Mouse (Mus musculus) central nervous system, embryonic 11.5 days (tissue): ENCODE results near the gene Tceal8. TPM values are rescaled to one million over a fixed set of nuclear protein-coding genes. Genes with fewer than 3 reads are reported as not detected.

Source experiments
- polyA plus RNA-seq: library from polyadenylated mRNA; depleted of rRNA; stranded (reverse); fragments of >200 nt; gene quantifications from 2 replicates; pipeline ENCODE4 v1.2.3, GENCODE M21; 2012; rRNA removed

The Tceal8 gene
- 150 and 169 TPM in 2 replicates for polyA plus RNA-seq

GRCm38 (mm10) chrX:136172118-136172551 is at the start of gene Tceal8:
Gene Tceal8, minus strand, starts transcription at chrX:136172342.

GRCm38 (mm10) chrX:136214729-136215677 is 42.9 kb upstream of the Tceal8 start, which contains the start of the genes Tceal7 and Bex1:
Gene Tceal7, plus strand, starts transcription at chrX:136214779.
Gene Bex1, minus strand, starts transcription at chrX:136215513.

GRCm38 (mm10) chrX:136203664-136204066 is 31.5 kb upstream of the Tceal8 start, which contains the start of gene Tceal5:
Gene Tceal5, minus strand, starts transcription at chrX:136203876.

GRCm38 (mm10) chrX:136138827-136139639 is 33.1 kb downstream of the Tceal8 start, which contains the start of gene Bex4:
Gene Bex4, plus strand, starts transcription at chrX:136138996.

Other genes starting within 250 kb of the Tceal8 start
- 57.2 and 65.6 TPM in 2 replicates for gene Arxes2, start 178.5 kb downstream of the Tceal8 start, polyA plus RNA-seq
- gene Arxes1, start 139.0 kb downstream of the Tceal8 start, polyA plus RNA-seq = 13.1 and 15.1 TPM in 2 replicates
- gene Bex2, start 104.1 kb downstream of the Tceal8 start, polyA plus RNA-seq = 186 and 331 TPM in 2 replicates
- 0.06 and 0.14 TPM in 2 replicates for gene Nxf3, start 87.1 kb downstream of the Tceal8 start, polyA plus RNA-seq
- 71.3 and 141 TPM in 2 replicates for gene Bex4, start 33.3 kb downstream of the Tceal8 start, polyA plus RNA-seq
- 15.9 and 17.3 TPM in 2 replicates for gene Tceal5, start 31.5 kb upstream of the Tceal8 start, polyA plus RNA-seq
- 0.79 and 2.9 TPM in 2 replicates for gene Tceal7, start 42.4 kb upstream of the Tceal8 start, polyA plus RNA-seq
- 124 and 232 TPM in 2 replicates for gene Bex1, start 43.2 kb upstream of the Tceal8 start, polyA plus RNA-seq
- 395 and 431 TPM in 2 replicates for gene Tceal9, start 72.7 kb upstream of the Tceal8 start, polyA plus RNA-seq
- 639 and 646 TPM in 2 replicates for gene Bex3, start 97.9 kb upstream of the Tceal8 start, polyA plus RNA-seq